Mouse (Mus musculus) large intestine, adult 2 months (tissue): ENCODE measurements around the gene Ppp2r3c. TPM values are rescaled to one million over a fixed set of nuclear protein-coding genes. Genes with fewer than 3 reads are reported as not detected.
"Not testable (repeated sequence)": the region's sequence is repeated elsewhere in the genome, so short reads cannot be mapped to it uniquely, and the experiment has no call there.

ENCODE experiments used
- DNase-seq: peaks from one replicate; pipeline ENCODE4 v3.0.0-alpha.2; 2012; ENCODE audit warnings: low read depth, low spot score
- WGBS: fragments of 180-500 bp; shearing (Covaris S2); methylation state at CpG from one replicate; pipeline ENCODE4 v1.1.7; 2018; 5-methylcytosine and 5-hydroxymethylcytosine counted together
- polyA plus RNA-seq: library from polyadenylated mRNA; depleted of rRNA; stranded (reverse); fragments of >200 nt; gene quantifications from 2 replicates; pipeline ENCODE4 v1.2.3, GENCODE M21; 2012; rRNA removed

Ppp2r3c gene
- polyA plus RNA-seq, 1 experiment = 1.8 TPM

GRCm38 (mm10) chr12:55298112-55298511, 4.7 kb downstream of the Ppp2r3c start:
- 97% methylated on average over 9 of the region's 9 CpGs for WGBS
- DNase-seq = no peak

DNA sequence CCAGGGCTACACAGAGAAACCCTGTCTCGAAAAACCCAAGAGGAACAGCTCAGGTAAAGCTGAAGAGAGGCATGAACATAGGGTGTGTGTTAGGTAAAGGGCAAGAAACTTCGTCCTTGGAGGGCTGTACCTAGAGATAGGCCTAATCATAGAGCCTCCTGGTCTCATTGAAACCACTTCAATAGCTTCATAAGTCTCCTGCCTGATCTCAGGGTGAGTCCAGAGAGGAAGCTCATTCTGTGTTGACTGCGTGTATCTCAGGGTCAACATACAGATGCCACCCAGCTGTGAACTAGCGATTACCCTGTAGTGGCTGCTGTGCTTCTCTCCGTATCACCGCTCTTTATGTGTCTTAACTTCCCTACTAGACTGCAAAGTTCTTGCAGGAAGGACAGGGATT, 25.2 kb downstream of the Ppp2r3c start:
- DNase-seq = not testable (repeated sequence)
- 84% methylated on average over 4 of the region's 6 CpGs for WGBS

DNA sequence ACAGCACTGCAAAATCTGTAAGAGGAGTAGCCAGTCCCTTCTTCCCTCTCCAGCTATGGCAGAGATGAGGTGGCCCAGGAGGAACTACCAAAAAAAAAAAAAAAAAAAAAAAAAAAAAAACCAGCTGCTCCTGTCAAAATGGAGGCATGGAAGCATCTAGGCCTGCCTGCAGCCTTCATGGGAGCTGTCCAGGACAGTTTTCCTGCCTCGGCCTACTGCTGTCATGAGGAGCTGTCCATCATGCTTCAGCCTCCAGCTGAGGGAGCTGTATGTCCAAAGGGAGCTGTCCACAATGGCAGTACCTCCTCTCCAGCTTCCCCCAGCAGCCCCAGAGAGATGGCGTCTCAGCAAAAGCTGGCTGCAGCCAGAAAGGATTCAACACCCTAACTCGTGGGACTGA, 30.6 kb downstream of the Ppp2r3c start:
- no peak for DNase-seq
- 85% methylated on average over 3 of the region's 3 CpGs for WGBS

DNA sequence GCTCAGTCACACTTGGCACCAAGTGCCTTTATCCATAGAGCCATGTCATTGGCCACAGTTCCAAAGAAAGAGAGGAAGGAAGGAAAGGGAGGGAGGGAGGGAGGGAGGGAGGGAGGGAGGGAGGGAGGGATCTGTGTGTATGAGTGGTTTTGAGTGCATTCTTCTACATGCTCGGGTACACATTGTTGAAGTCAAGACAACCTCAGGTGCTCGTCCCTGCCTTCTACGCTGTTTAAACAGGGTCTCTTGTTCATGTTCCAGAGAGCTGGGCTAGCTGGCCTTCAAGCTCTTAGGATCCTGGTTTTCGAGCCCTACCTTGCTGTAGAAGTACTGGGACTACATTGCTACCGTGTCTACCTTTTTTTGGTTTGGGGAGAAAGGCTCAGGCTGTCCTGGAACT, 39.4 kb downstream of the Ppp2r3c start:
- DNase-seq = not testable (repeated sequence)
- WGBS = no CpG with 5 or more reads among the region's 5 CpGs

- DNase-seq = not testable (repeated sequence)
- WGBS = no CpG with 5 or more reads among the region's 8 CpGs
Measured at GRCm38 (mm10) chr12:55261950-55262349, 40.8 kb downstream of the Ppp2r3c start.

DNA sequence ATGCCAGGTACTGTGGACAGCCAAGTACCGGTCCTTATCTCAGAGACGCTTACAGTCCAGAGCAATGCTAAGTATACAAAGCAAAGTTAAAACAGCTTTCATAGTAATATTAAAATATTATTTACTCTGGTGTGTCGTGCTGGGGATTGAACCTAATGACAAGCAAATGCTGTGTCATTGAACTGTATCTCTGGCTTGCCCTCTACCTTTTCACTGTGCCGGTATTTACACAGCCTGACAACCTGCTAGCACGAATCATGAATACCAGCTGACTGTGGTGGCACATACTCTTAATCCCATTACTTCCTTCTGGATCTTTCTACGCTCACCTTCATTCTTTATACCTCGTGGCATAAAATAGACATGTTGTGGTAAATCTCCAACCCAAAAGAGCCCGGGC, 60.6 kb downstream of the Ppp2r3c start:
- WGBS = no CpG with 5 or more reads among the region's 8 CpGs

DNA sequence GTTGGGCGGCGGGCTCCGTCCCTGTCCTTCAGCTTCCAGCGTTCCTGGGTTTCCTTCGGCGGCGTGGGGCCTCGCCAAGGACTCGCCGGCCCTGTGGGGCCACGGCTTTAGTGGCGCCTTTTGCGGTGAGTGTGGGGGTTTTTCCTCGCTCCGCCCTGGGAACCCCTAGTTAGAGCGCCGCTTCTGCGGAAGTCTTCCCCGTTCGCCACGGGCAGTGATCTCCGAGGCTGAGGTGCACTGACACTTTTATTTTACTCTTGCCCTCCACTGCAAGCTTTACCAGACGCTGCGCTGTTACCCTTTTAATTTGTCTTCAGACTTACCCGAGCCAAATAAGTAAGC, 72.3 kb downstream of the Ppp2r3c start:
- not testable (repeated sequence) for DNase-seq
- WGBS = under 1% methylated on average over 13 of the region's 25 CpGs

More for the DNA sequence above, 60.6 kb downstream of the Ppp2r3c start:
- DNase-seq = not testable (repeated sequence)

DNA sequence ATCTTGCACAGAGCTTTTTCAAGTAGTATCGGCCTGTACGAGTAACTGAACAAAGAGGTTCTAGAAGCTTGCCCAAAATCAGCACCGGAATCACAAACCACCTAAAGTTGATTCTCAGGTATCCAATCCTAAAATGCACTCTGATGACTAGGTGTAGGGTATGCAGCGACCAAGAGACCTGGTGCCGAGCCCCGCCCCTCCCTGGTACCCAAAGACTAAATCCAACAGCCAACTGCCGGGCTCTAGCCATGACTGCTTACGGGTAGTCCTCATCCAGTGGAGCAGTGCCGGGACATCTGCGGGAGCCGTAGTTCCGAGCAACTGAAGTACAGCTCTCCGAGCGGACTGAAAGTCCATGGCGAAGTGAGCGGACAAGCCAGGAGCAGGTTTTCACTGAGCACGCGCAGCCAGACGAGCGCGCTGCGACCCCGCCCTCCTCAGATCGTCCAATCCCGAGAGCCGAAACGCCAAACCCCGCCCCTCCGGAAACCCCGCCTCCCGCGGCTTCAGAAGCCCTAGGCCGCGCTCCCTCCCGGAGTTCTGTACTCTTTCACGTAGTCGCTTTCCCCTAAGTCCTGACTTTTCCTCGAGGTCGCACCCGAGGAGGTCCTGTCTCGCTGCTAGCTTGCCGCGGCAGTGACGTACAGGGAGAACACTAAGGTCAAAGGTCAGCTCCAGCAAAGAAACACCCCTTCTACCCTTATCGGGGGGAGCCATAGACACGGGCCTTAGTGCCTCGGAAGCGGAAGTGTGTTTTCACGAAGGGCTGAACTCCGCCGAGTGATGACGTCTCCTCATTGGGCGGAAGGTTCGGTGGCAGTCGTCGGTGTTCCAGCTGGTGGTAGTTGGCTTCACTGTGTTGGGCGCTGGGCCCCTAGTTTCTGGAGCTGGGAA, 72.9 kb downstream of the Ppp2r3c start, which contains the start of gene Srp54c:
Gene Srp54c, plus strand, starts transcription at position 543 of the 894 bp plus-strand sequence.
- DNase-seq = not testable (repeated sequence)
- no CpG with 5 or more reads among the region's 57 CpGs for WGBS

Other genes with a start within 250 kb of the Ppp2r3c start
- 7.0 and 8.2 TPM in 2 replicates for gene 2700097O09Rik, start 222.9 kb downstream of the Ppp2r3c start, polyA plus RNA-seq
- 7.8 and 13.0 TPM in 2 replicates for gene Srp54a, start 222.7 kb downstream of the Ppp2r3c start, polyA plus RNA-seq
- gene Fam177a, start 178.5 kb downstream of the Ppp2r3c start, polyA plus RNA-seq = 4.1 and 4.9 TPM in 2 replicates
- 10.5 and 13.8 TPM in 2 replicates for gene Srp54b, start 147.9 kb downstream of the Ppp2r3c start, polyA plus RNA-seq
- not detected in 2 replicates for gene 1700047I17Rik2, start 103.4 kb downstream of the Ppp2r3c start, polyA plus RNA-seq
- 6.6 and 7.2 TPM in 2 replicates for gene Srp54c, start 72.8 kb downstream of the Ppp2r3c start, polyA plus RNA-seq
- 12.0 and 13.3 TPM in 2 replicates for gene 1110008L16Rik, start 3.4 kb downstream of the Ppp2r3c start, polyA plus RNA-seq
- 74.8 and 77.5 TPM in 2 replicates for gene Psma6, start 81.2 kb upstream of the Ppp2r3c start, polyA plus RNA-seq
- 229 and 252 TPM in 2 replicates for gene Nfkbia, start 189.6 kb upstream of the Ppp2r3c start, polyA plus RNA-seq